Mouse (Mus musculus) mouse embryonic stem cell (cell line): ENCODE data around the gene Pdpn.

Experiments used
- in situ Hi-C, 2 experiments: fragments of 300-500 bp; cut with MboI; formaldehyde crosslinking; loops; 1 replicate in 1 of 2; 3 replicates in 1 of 2; pipeline ENCODE4 v1.14.3; 2019 to 2020; ENCODE audit warnings: low sequenced_read_pairs in 2 of 2, low pct_unique_long_range_greater_than_20kb in 1 of 2, mixed read lengths in 1 of 2; ENCODE audit not compliant: unreplicated experiment in 1 of 2

The Pdpn gene

GRCm38 (mm10) chr4:143301042-143301441 is 1.7 kb upstream of the Pdpn start:
- in situ Hi-C loops = no loop called here

GRCm38 (mm10) chr4:143300113-143300688 is 837 bp upstream of the Pdpn start:
- in situ Hi-C loops = no loop called here

- in situ Hi-C loops = no loop called here
These were observed 691 bp downstream of the Pdpn start for GRCm38 (mm10) chr4:143298431-143299315.

GRCm38 (mm10) chr4:143297016-143297556 is 2.3 kb downstream of the Pdpn start:
- in situ Hi-C loops = no loop called here

GRCm38 (mm10) chr4:143296153-143296552 is 3.2 kb downstream of the Pdpn start:
- in situ Hi-C loops = no loop called here

GRCm38 (mm10) chr4:143294324-143294723 is 5.0 kb downstream of the Pdpn start:
- in situ Hi-C loops = no loop called here

- in situ Hi-C loops = no loop called here
These were observed 10.5 kb downstream of the Pdpn start for GRCm38 (mm10) chr4:143288880-143289279.

DNA sequence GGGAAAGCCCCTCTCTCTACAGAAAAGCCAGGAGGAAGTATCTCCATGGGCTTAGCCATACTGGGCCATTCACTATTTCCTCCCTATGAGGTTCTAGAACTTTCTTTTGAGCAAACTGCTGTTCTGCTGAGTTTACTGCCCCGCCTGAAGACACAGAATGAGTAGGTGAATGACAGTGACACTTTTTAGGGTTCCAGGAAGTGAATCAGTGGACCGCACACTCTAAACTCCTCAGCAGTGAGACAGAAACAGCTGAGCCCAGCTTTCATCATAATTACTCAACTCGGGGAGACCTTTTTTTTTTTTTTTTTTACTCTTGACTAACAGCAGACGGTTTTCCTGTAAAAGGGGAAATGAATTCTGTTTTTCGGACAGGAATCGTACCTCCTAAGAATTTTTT is 10.9 kb downstream of the Pdpn start:
- in situ Hi-C loops = no loop called here

GRCm38 (mm10) chr4:143287065-143287464 is 12.3 kb downstream of the Pdpn start:
- in situ Hi-C loops = no loop called here

DNA sequence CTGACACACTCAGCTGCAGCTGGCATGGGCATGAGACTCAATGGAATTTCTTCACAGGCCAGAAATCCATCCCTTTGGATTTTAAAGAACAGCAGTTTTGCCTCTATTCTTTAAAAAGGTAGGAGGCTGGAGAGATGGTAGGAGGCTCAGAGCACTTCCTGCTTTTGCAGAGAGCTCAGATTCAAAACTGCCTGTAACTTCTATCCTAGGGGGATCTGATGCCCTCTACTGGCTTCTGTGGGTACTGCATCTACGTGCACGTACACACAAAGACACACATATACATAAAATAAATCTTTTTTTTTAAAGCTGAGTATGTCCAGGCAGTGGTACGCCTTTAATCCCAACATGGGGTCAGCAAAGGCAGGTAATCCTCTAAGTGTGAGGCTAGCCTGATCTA is 19.2 kb downstream of the Pdpn start:
- in situ Hi-C loops = no loop called here

DNA sequence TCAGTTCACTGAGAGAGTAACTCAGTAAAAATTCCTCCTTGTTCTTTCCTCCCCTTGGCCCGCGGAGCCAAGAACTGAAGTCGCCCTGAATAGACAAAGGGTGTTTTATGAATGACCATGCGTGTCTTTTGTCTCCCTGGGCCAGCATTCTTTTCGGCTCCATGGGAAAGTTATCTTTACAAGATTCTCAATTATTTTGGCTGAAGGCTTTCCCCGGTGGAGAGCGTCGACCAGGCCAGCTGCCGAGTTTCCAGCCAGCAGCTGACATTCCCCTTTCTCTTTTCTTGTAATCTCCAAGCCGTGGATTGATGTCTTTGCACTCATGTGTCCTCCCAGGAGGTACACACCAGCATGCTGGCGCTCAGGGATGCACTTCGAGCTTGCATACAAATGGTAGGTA is 19.7 kb downstream of the Pdpn start:
- in situ Hi-C loops = no loop called here

- in situ Hi-C loops = no loop called here
These were observed 20.3 kb downstream of the Pdpn start for GRCm38 (mm10) chr4:143279016-143279415.

DNA sequence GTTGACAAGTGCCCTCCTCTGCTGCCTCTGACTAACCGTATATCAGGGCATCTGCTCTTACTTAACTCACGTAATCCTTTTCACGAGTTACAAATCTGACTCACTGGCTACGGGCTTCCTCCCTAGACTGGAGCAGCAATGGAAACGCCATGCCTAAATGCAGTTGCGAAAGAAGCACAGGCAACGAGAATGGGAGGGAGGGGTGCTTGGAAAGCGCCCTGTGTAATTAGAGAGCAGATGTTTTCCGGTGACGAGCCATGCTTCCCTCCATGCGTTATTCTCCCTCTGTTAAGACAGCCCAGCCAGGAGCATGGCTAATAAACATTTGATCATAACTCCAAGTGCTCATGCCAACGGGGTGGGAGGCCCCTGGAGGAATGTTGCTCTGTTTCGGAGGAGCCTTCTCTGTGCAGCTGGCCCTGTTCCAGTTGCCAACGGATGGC is 20.9 kb downstream of the Pdpn start:
- in situ Hi-C loops = no loop called here

GRCm38 (mm10) chr4:143277319-143277718 is 22.0 kb downstream of the Pdpn start:
- in situ Hi-C loops = no loop called here

- in situ Hi-C loops = no loop called here
These were observed 27.8 kb downstream of the Pdpn start for GRCm38 (mm10) chr4:143271571-143271970.

GRCm38 (mm10) chr4:143270903-143271302 is 28.5 kb downstream of the Pdpn start:
- in situ Hi-C loops = no loop called here

DNA sequence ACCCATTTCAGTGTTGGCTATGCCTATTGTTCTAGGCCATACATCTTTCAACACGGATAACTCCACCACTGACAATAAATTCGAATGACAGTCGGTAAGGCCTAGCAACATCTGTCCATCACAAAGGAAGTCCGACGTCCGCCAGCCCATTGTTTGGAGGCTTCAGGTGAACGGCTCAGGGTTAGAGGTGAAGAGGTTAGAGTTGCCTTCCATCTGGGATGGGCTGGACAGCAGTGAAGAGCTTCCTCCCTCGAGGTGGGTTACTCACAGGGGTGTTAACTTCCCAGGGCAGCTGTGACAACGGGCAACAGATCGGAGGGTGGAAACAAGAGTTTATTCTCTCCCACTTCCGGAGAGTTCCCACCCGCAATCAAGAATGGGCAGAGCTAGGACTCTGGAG is 36.7 kb downstream of the Pdpn start:
- in situ Hi-C loops = no loop called here

DNA sequence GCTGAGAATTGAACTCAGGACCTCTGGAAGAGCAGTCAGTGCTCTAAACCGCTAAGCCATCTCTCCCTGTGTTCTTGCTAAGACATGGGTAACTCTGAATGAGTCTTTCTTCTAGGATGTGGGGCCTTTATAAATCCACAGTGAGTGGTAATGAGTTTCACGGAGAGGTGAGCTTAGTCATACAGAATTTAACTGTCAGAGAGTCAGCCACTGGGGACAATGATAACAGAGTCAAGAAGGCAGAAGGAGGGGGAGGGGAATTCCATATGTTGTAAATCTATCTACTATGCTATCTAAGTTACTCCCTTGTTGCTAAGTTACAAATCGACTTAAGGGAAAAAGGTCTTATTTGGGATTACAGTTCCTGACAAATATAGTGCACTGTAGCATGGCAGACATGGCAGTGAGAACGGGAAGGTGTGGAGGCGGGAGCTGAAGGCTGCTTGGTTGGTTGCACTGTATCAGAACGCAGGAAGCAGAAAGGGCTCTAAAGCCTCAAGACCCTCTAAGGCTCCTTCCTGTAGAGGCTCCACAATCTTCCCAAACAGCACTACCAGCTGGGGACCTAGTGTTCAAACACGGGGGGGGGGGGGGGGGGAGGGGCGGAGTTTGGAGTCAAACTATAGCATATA is 39.5 kb downstream of the Pdpn start:
- in situ Hi-C loops = loop anchor here in 1 of 2 experiments (10.0 kb wide), 1 partner anchor 55 kb away; no protein-coding TSS in a partner anchor

DNA sequence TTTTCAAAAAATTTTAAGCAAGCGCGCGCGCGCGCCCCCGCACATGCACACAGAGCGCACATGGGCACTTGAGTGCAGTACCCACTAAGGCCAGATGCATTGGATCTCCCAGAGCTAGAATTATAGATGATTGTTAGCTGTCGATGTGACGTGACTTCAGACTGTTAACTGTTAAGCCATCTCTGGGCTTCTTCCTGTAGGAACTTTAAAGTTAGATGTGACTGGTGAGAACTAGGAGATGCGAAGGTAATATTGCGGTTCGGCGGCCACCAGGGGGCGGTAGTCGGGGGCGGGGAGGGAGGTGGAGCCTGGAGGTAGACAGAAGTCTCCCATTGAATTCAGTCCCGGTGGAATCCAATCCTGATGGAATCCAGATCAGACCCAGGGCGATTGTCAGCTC is 40.8 kb downstream of the Pdpn start:
- in situ Hi-C loops = loop anchor here in 1 of 2 experiments (10.0 kb wide), 1 partner anchor 56 kb away; no protein-coding TSS in a partner anchor
